Mouse (Mus musculus) spleen, adult 2 months (tissue): ENCODE data around the gene Gdpd5.

Experiments used
- CTCF ChIP-seq: fragments of 200-500 bp; IDR thresholded peaks from 2 replicates; pipeline ENCODE4 v1.5.1; 2011; ENCODE audit warnings: mild to moderate bottlenecking, inconsistent platforms; ENCODE audit not compliant: insufficient read depth, insufficient read length, insufficient replicate concordance; ENCODE audit errors: extremely low read depth
- POLR2A ChIP-seq: fragments of 200-500 bp; IDR thresholded peaks from 2 replicates; pipeline ENCODE4 v1.6.1; 2011; ENCODE audit warnings: low read depth, low read length, inconsistent platforms

DNA sequence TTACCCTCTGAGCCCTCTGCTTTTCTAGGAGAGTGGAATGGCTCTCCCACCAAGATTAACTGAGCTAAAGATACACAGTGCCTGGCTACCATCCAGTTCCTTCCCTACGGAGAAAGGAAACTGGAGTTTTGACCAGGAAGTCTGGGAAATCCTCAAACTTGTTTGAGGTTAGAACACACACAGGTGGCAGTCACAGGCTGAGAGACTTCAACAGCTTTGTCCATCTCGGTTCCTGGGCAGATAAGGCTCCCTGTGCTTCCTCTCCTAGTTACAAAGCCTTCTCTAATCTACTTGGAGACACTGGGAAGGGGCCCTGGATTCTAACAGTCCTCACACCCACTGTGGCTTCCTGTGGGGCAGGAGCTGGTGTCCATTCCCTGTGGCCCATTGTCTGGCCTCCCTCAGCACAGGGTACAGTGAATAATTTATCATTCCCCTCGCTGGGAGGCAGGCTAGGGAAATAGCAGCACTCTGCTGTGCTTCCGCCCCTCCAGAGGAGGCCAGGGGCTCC, 2.9 kb downstream of the Gdpd5 start:
- TF ChIP-seq CTCF (no peak), POLR2A (no peak)
